Mouse (Mus musculus) heart, postnatal 14 days (tissue): Measurements from ENCODE around the gene 1110032A03Rik. TPM values are rescaled to one million over a fixed set of nuclear protein-coding genes. Genes with fewer than 3 reads are reported as not detected.

Experiments
- DNase-seq, 2 experiments: peaks; one replicate each; pipeline ENCODE4 v3.0.0; 2021 to 2022
- intact Hi-C: fragments of 180-260 bp; cut with DNase I; formaldehyde crosslinking; loops from one replicate; pipeline ENCODE4 v1.15.1; 2025
- total RNA-seq, 2 experiments: library from RNA; stranded (reverse); gene quantifications; 2 replicates each; pipeline ENCODE4 v1.2.3; 2021

The 1110032A03Rik gene
- total RNA-seq, 2 experiments from 2014 or later: 7.9 to 10.4 TPM

DNA sequence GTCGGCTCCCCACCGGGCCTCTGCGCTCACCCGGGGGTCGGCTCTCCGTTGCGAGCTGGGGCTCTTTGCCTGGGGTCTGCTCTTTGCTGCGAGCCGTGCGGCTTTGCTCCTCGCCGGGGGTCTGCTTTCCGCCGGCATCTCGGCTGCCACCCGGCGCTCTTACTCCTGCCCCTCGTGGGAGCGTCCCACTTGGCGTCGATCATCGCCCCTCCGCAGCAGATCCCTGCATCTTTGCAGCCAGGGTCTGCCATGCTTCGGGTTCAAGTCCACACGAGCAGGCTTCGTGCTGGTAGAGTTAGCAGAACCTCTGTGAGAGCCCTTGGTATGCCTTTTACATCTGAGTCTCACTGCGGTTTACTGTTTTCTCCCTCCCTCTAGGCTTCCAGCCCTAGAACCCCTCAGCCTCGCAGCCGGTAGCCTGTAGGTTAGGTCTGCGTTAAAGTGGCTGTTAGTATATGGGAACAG, 374 bp upstream of the 1110032A03Rik start:
- intact Hi-C loops: no loop called here
- DNase-seq: peak in 1 of 2 experiments; percentile 16

DNA sequence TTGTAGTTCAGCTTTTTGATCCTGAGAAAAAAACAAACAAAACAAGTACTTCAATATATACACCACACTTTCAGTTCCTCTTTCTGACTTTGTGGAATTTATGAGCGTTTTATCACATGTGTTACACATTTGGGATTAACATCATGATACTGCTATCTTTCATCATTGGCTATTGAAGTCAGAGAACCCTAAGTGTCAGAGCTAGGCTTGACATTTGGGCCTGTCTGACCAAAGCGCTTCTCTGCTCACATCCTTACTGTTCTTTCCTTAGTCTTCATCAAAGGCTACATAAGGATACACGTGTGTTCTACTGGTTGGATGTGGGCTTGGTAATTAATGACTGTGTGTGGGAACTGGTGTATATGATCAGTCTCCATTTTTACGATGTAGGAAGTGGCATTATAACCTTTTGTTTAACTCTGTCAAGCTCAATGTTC, 1.3 kb downstream of the 1110032A03Rik start:
- intact Hi-C loops: no loop called here
- DNase-seq: no peak

DNA sequence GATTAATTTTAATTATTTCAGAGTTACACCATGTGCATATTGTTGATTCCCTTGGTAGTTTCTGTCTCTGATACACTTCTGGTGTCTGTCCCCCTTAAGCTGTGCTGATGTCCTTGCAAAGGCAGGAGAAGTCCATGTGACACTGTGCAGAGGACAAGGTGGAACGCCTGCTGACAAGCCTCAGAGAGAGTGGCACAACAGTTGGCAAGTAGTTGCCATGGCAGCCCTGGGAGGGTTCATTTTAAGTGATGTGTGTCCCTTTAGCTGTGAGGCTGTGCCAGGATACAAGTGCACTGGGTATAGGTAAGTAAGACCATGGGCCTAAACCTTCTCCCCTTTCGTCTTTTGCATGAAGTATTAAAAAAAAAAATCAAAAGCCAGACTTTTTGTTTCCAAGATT, 5.3 kb downstream of the 1110032A03Rik start:
- DNase-seq: peak; percentile 13 to 25

DNA sequence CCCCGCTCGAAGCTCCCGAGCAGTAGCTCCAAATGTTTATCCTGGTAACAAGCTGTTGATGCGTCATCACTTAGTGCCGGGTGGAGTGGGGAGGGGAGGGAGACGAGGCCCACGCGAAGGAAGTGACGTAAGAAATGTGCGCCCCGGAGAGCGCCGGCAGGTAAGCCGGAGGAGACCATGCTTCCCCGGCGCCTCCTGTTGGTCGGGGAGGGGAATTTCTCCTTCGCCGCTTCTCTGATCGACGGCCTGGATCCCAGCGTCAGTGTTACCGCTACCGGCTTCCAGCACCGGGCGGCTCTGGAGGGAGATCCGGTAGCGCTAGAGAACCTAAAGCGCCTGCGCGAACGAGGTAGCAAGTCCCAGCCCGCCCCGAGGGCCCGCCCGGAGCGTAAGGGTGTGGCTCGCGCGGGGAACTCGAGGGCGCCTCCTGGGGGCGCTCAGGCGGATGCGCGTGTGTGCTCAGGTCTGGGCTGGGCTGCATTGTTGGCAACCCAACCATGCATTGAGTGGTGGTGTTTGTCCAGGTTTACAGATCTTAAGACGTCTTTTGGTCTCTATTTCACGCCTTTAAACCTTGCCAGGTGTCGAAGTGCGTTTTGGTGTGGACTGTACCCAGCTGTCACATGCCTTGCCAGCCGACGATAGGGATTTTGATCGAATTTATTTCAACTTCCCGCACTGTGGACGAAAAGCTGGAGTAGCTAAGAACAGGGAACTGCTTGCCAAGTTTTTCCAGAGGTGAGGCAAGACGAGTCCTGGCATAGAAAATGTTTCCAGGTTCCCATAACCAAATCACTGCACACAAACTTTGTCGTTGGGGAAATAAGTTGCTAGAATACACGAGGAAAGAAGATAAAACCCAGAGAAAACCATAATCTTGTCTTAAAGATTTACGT, 7.0 kb downstream of the 1110032A03Rik start, which contains the start of gene Fdxacb1:
TSS of gene Fdxacb1 (plus strand) at position 130 of the 896 bp plus-strand sequence.
- intact Hi-C loops: loop anchor here (5.0 kb wide), 2 partner anchors 61 to 151 kb away; partner anchors contain the start of genes Nkapd1 and Pih1d2
- peak; percentile 96 to 99 for DNase-seq

More for the DNA sequence above, 5.3 kb downstream of the 1110032A03Rik start:
- intact Hi-C loops: no loop called here

DNA sequence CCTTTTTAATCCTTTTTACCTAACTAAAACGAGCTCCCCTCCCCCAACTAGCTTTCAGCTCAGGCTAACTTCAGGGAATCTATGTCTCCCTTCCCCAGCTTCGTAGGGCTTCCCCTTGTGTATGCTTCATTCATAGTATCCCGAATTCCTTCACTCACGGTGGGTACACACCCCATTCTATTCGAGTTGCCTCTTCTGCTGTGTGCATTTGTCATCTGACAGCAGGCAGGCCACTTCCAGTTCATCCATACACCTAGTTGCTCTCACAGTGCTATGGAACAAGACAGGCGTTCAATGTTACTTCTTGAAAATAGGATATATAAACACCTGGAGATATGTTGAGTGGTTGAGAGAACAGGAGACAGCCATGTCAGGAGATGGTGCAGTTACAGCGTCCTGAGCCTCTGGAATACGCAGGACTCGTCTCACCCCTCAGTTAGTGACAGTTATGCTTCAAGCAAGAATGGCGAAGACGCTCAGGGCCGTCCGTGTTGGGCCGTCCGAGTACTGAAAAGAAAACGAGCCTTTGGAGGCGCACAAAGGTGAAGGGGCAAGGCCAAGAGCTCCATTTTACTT, 7.7 kb downstream of the 1110032A03Rik start:
- intact Hi-C loops: loop anchor here (5.0 kb wide), 2 partner anchors 60 to 150 kb away; partner anchors contain the start of genes Nkapd1 and Pih1d2
- DNase-seq: no peak

DNA sequence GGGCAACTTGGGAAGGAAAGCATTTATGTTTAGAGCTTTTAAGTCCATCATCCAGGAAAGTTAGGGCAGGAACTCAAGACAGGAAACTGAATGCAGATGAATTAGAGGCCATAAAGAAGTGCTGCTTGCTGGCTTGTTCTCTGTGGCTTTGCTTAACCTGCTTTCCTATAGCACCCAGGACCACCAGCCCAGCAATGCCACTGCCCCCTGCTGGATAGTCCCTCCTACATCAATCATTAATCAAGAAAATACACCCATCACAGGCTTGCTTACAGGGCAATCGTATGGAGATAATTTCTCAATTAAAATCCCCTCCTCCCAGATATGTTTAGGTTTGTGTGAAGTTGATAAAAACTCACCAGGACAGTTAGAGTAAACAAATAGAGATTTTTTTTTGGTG, 12.0 kb downstream of the 1110032A03Rik start:
- DNase-seq: peak; percentile 30 to 46
- intact Hi-C loops: loop anchor here (5.0 kb wide), 1 partner anchor 36 kb away; no protein-coding TSS in a partner anchor

DNA sequence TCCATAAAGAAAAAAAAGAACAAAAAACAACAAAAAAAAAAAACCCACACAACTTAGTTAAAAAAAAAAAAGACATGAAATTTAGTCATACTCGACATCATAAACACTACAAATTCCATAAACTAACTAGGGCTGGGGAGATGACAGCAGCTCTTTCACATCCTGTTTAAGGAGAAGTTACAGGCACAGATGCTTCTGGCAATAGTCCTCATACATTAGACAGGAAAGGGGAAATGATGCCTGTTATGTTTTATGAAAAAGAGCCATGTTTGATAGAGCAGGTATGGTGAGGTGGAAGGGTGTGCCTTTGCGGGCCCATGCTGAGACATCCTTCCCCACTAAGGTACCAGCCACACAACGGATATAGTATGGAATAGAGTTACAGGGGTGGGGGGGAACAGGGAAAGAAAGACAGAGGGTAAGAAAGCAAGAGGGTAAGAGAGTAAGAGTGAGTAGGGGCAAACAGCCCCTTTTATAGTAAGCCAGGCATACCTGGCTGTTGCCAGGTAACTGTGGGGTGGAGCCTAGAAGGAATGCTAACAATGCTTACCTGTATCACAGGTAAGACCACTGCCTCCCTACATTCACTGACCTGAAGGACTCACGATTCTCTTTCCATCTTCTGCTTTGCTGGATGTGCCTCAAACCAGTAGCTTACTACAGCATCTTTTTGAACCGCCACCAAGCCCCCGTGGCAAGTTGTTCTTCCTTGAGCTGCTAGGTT, 13.6 kb downstream of the 1110032A03Rik start:
- intact Hi-C loops: loop anchor here (5.0 kb wide), 1 partner anchor 34 kb away; no protein-coding TSS in a partner anchor

DNA sequence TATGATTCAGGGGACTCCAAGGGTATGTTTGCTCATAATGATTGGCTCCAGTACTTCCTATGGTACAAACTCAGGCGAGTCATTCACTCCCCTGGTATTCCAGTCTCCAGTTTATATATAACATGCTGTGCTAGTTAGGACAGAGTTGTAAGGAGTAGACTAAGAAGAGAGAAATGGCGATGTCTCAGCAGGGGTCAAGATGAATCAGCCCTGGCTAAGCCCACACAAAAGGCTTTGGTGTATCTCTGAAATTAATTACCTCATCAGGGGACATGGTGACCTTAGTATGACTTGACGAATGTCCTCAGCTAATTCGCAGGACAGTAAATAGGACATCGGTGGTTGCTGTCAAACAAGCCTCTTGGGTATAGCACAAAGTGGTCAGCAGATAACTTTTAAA, 18.6 kb downstream of the 1110032A03Rik start:
- intact Hi-C loops: no loop called here
- no peak for DNase-seq

More for the DNA sequence above, 13.6 kb downstream of the 1110032A03Rik start:
- no peak for DNase-seq

DNA sequence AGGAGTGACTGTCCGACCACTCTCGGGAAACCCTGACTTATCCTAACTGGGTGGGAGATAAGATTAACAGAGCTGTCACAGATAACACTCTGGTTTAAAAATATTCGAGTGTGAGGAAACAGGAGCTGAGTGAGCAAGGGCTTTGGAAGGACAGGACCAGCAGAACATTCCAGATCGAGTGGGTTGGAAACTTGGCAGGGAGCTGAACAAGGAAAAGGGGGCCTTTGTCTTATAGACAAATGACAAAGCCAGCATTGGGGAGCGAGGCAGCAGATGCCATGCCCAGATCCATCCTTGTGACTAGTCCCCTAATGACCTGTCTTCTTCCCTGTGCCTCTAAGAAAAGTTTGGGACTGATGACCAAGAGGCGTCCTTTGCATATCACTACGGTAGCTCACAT, 21.4 kb downstream of the 1110032A03Rik start:
- intact Hi-C loops: no loop called here
- DNase-seq: no peak

DNA sequence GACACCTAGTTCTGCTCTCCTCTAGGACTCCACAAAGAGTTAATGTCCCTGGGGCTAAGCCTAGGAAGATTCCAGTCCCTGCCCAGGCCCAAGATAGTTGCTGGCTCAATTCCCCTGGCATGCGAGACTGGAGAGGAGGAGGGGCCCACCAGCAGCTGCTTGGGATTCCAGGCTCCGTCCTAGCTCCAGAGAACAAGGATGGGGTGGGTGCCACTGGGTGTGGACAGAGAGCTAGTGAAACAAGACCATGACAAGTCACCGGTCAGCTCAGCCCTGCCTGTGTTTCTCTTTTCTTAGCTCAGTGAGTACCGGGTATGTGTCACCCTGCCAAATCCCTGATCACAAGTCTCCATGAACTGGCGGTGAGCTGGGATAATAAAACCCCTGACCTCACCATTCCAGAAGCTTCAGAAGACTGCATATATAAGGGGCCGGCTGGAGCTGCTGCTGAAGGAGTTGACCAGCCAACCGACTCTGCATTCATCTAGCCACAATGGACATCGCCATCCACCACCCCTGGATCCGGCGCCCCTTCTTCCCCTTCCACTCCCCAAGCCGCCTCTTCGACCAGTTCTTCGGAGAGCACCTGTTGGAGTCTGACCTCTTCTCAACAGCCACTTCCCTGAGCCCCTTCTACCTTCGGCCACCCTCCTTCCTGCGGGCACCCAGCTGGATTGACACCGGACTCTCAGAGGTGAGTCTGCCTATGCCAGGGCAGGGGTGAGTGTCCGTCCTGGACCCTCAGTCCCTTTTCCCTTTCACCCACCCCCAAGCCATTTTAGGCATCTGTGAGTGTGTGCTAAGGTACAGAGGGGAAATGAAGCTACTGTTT, 22.3 kb downstream of the 1110032A03Rik start:
- peak; percentile 82 to 93 for DNase-seq
- intact Hi-C loops: no loop called here

DNA sequence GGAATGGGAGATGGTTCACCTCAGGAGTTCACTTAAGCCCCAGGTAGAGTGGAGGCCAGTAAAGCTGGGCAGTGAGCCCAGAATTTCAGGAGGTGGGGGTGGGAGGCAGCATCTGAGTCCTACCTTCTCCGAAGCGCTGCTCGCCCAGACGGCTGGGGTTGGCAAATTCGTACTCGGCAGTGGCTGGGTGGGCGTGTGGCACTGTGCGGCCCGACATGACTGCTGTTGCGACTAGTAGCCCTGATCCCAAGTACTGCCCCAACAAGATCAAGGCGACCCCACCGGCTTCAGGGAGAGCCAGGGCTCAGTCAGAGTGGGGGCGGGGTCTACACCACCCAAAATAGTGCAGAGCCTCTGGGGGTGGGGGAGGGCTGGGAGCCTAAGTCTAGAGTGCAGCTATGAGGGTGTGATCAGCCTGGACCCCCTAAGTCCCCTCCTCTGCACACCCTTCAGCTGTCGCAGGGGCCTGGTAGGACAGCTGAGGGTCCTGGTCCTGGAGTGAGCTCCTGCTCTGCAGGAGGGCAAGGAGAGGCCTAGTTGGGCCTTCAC, 23.2 kb downstream of the 1110032A03Rik start, which contains the start of gene Hspb2:
TSS of gene Hspb2 (minus strand) at position 301 of the 549 bp plus-strand sequence.
- intact Hi-C loops: no loop called here
- DNase-seq: peak; percentile 60 to 65

DNA sequence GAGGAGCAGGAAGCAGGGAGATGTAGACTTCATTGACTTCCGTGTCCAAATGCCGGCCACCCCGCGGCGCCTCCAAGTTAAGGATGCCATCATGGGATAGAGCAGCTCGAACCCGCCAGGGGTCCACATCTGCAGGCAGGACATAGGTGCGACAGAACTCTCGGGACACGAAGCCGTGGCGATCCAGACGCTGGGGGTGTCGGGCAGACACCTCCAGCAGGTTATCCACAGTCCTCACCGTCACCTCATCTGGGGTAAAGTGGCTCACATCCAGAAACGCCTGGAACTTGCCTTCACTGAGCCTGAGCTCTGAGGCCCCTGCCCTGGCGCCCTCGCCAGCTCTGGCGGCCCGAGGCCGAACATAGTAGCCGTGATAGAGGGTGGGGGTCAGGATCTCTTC, 24.0 kb downstream of the 1110032A03Rik start, which contains the start of gene Cryab:
TSS of gene Cryab (plus strand) at position 3 of the 400 bp plus-strand sequence.
- intact Hi-C loops: no loop called here
- DNase-seq: peak; percentile 29 to 48

DNA sequence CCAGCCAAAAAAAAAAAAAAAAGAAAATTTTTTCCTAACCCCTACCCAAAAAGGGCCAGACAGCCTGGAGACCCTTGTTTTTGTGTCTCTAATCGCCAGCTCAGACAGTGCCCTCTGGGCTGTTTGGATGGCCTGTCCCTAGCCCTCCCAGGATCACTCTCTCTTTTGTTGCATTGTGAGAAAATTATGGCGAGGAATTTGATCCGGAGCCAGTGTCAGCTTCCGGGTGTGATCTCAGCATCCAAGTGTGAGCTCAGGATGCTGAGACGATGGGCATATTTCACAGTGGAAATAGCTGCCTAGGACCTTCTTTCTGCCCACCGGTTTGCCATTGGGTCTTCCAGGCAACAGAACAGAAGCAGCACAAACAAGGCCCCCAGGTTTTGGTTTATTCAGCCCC, 24.6 kb downstream of the 1110032A03Rik start:
- DNase-seq: no peak
- intact Hi-C loops: no loop called here

DNA sequence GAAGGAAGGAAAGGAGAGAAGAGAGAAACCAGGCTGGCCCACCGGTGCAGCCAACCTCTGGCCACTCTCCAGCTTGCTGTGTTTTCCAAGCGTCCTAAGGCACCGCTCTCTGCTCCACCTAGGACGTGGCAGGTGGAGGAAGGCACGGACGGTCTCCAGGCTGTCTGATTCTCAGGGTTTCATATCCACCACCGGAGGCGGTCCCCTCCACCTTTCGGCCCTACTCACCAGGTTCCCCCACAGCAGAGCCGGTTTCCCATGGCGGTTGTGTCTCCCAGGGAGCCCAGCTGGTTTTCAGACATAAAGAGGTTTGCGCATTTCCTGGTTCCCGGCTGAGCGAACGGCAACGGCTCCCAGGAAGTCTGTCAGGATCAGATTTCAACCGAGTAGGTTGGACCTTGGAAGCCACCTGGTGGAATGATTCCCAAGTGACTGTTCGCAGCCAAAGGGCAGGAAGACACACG, 29.1 kb downstream of the 1110032A03Rik start, which contains the start of gene 2310030G06Rik:
TSS of gene 2310030G06Rik (minus strand) at position 323 of the 464 bp plus-strand sequence.
- peak in 1 of 2 experiments; percentile 33 for DNase-seq
- intact Hi-C loops: no loop called here

DNA sequence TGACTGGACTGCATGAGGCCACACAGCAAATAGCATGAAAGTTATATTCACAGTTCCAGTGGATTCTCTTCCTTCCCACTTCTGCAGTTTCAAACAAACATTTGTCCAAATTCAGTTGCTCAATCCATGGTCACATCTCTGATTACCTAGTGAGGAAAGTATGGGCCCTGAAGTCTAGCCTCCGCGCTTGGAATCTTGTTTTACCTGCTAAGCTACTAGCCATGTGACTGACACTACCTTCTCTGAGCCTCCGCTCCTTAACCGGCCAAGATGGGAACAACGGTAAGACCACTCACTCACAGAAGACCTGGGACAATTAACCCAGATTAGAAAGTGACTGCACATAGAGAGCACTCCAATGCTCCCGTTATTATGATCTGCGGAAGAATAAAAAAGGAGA, 29.5 kb downstream of the 1110032A03Rik start:
- DNase-seq: no peak
- intact Hi-C loops: no loop called here

DNA sequence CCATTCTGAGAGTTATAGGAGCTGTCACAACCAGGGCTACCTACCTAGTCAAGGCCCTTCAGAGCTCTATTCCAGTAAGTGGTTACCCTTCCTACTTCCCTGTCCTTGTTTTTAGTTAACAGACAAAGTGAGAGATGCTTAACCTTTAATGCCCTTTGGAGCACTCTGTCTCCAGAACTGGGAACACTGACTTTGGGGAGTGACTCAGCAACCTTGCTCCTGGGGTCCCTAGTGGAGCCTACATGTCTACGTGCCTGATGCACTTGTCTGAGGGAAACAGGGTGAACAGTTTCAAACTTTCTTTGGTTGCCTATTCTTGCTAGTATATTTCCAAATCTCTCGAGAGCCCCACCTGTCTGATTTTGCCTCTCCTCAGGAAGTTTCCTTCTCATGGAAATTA, 32.6 kb downstream of the 1110032A03Rik start:
- intact Hi-C loops: no loop called here
- DNase-seq: no peak

DNA sequence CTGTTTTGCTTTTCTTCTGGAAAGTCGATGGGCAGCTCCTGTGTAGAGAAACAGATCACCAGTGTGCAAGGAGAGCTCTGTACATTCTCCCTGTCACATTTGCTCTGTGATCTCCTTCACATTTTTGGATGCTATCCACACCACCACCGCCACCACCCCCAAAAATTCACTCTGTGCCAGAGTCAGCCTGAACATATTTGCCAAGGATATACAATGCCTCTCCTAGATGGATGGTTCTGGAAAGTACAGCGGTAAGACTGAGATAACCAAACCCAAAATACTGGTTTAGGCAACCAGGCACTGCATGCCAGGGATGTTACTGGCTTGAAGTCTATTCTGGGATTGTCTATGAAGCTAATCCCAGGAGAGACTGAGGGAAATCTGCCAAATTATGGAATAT, 33.1 kb downstream of the 1110032A03Rik start:
- intact Hi-C loops: no loop called here
- no peak for DNase-seq

DNA sequence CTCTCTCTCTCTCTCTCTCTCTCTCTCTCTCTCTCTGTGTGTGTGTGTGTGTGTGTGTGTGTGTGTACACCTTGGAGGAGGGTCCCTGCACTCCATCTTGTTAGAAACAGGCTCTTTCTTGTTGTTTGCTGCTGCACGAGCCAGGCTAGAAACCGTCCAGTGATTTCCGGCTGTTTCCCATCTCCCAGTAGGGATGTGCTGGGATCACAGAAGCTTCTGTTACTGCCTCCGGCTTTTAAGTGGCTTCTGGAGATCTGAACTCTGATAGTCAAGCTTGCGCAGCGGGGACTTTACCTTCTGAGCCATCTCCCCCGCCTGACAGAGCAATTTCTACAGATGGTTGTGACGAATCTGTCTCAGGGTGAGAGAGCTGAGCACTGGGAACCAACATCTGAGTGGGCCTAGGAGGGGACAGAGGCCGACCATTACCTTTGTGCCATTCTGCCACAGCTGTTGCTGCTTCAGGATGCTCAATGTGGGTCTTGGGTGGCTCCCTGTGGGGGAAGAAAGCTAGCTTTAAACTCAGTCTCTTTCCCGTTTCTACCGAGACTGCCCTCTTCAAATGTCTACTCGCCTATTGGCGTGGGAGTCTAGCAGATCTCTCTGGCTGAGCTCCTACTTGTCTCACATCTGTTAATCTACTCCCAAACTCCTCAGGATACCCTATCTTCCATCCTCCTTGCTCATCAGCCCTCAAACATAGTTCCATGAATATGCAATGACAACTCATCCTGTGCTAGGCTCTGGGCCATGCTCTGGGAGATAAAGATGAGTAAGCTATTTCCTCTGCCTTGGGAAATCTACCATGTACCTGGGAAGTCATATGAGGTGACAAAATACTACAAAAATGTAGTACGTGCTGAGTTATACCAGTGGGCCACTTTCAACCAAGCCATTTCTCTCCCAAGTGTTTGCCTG, 34.2 kb downstream of the 1110032A03Rik start:
- intact Hi-C loops: no loop called here
- no peak for DNase-seq
